In the genomic region with DNA sequence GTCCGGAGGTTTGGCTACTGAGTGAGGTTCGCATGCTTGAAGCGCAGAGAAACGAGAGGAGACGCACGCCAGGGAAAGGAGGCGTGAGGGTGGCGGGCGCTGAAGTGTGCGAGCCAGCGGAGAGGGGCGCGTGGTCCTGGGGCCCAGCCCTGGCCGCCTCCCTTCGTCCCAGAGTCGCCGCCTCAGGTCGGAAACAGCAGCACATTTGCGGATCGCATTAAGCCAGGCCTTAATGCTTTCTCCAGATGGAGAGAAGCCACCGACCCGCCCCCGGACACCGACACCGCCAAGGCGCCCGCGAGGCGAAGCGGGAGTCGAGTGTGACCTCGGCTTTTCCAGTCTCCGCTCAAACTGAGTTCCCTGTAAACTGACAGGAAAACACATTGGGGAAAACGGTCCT, we compare ENCODE assay signal across 9 mouse cellular contexts. TPM values are rescaled to one million over a fixed set of nuclear protein-coding genes. Genes with fewer than 3 reads are reported as not detected.
A peak's percentile ranks its signal among the peaks of the same experiment; 100 is the strongest.
DNase-seq lines count a peak whose midpoint lies in the region; ATAC-seq and TF ChIP-seq lines count a peak whose summit lies in the region.
"Had no signal": no experiment of that assay in that cellular context is flagged by ENCODE, and none has a peak within 500 bp of the region (broad histone marks: within the 10 kb centered on the region; RNA-seq: fewer than 3 reads in every experiment).

No protein-coding gene starts in this region.

- peak overlapping the region; percentile 87 for H3K4me2 ChIP-seq in forebrain, embryonic 13.5 days
- peak overlapping the region; percentile 87 for H3K4me2 ChIP-seq in lung, embryonic 16.5 days (ENCODE audit: low read depth, low read length)

- H3K4me1 ChIP-seq in forebrain, embryonic 13.5 days = peaks cover 33% of the 10 kb centered on the region
- H3K4me1 ChIP-seq in lung, embryonic 16.5 days (replicated peaks; ENCODE audit: control insufficient read depth, insufficient read depth, low read length) = peaks cover 9% of the 10 kb centered on the region
- H3K4me1 ChIP-seq in small intestine, adult 2 months (ENCODE audit: control insufficient read depth, insufficient read depth, insufficient read length, low read length) = no peaks in the 10 kb centered on the region

- peak; percentile 20 to 68 for DNase-seq in urinary bladder, adult 18-20 months (ENCODE audit: low spot score in 2 of 2)
- DNase-seq in urinary bladder, adult 2 months (ENCODE audit: low spot score) = no peak
- DNase-seq in heart, postnatal 10 days = peak; percentile 82 to 83
- no peak for DNase-seq in Muller cell, postnatal 12 days (ENCODE audit: inconsistent ontology term)

- TF ChIP-seq CTCF in small intestine, adult 2 months (IDR thresholded peaks at IDR 0.05; ENCODE audit: extremely low read depth, insufficient read length, insufficient replicate concordance, low read depth, low read length) = no peak

- no peaks in the 10 kb centered on the region for H3K9me3 ChIP-seq in forebrain, embryonic 13.5 days (replicated peaks)
- H3K9me3 ChIP-seq in lung, embryonic 16.5 days (ENCODE audit: control insufficient read depth, low read length) = no peaks in the 10 kb centered on the region

- peak; percentile 50 for ATAC-seq in forebrain, embryonic 13.5 days
- peak; percentile 61 for ATAC-seq in lung, embryonic 16.5 days (ENCODE audit: low read depth)
- no peak for ATAC-seq in activated CD4-positive, CD25-positive, alpha-beta regulatory T cell, adult 4 months

- H3K27me3 ChIP-seq in forebrain, embryonic 13.5 days = peaks cover 54% of the 10 kb centered on the region
- peaks cover 44% of the 10 kb centered on the region for H3K27me3 ChIP-seq in lung, embryonic 16.5 days (ENCODE audit: control insufficient read depth, insufficient read depth, low read depth, low read length)
- H3K27me3 ChIP-seq in small intestine, adult 2 months (ENCODE audit: control insufficient read depth, insufficient read depth, low read length) = peaks cover 8% of the 10 kb centered on the region; the same call in 1 of the 2 replicates

- no peak overlapping the region for H3K27ac ChIP-seq in forebrain, embryonic 13.5 days
- H3K27ac ChIP-seq in lung, embryonic 16.5 days (ENCODE audit: low read length) = no peak overlapping the region
- H3K27ac ChIP-seq in small intestine, adult 2 months (ENCODE audit: insufficient read depth, low read depth, low read length) = no peak overlapping the region

- no peak for TF ChIP-seq POLR2A in small intestine, adult 2 months (IDR thresholded peaks at IDR 0.05; ENCODE audit: low read depth, low read length)

- peak overlapping the region; percentile 54 for H3K4me3 ChIP-seq in forebrain, embryonic 13.5 days
- H3K4me3 ChIP-seq in lung, embryonic 16.5 days (ENCODE audit: low read length) = peak overlapping the region; percentile 52
- H3K4me3 ChIP-seq in small intestine, adult 2 months (ENCODE audit: low read depth, low read length) = peak overlapping the region; percentile 47

- 1% methylated on average over 34 of the region's 34 CpGs for WGBS in forebrain, embryonic 13.5 days
- under 1% methylated on average over 34 of the region's 34 CpGs for WGBS in lung, embryonic 16.5 days
- 5% methylated on average over 34 of the region's 34 CpGs for WGBS in small intestine, adult 2 months

- H3K36me3 ChIP-seq in forebrain, embryonic 13.5 days (ENCODE audit: poor library complexity, severe bottlenecking) = no peaks in the 10 kb centered on the region
- no peaks in the 10 kb centered on the region for H3K36me3 ChIP-seq in lung, embryonic 16.5 days (ENCODE audit: control insufficient read depth, insufficient read depth, low read length)
- H3K36me3 ChIP-seq in small intestine, adult 2 months (ENCODE audit: control insufficient read depth, insufficient read depth, low read length) = no peaks in the 10 kb centered on the region

- intact Hi-C loops in heart, postnatal 10 days (cut with DNase I) = loop anchor here (2.0 to 10.0 kb wide), 3 partner anchors 45 to 269 kb away; no protein-coding TSS in a partner anchor

- peak overlapping the region; percentile 61; the same call in 1 of the 2 replicates for H3K9ac ChIP-seq in forebrain, embryonic 13.5 days
- peak overlapping the region; percentile 26; the same call in 1 of the 2 replicates for H3K9ac ChIP-seq in lung, embryonic 16.5 days (ENCODE audit: low read length)

RNA-seq across cellular contexts. Expression of gene Adamtsl3, which starts 0.6 kb away (rescaled TPM):
- polyA plus RNA-seq in urinary bladder, adult 2 months (2012; rRNA removed) = 14.5 and 15.6 TPM in 2 replicates
- 0.57 and 0.89 TPM in 2 replicates for polyA plus RNA-seq in forebrain, embryonic 13.5 days (2015; fragmentation: Nextera tagmentation; extraction: Ambion mirVana)
- total RNA-seq in heart, postnatal 10 days (2021) = 10 to 100 TPM; 11.9 to 12.4 TPM
- polyA plus RNA-seq in lung, embryonic 16.5 days (2015; fragmentation: Nextera tagmentation; extraction: Ambion mirVana) = 2.4 and 2.5 TPM in 2 replicates
- polyA plus RNA-seq in small intestine, adult 2 months (2012; rRNA removed) = 1.2 TPM in 2 replicates
- under 1 TPM in 1 of 2 experiments, not detected in 1; 0.34 TPM for polyA plus RNA-seq in activated CD4-positive, CD25-positive, alpha-beta regulatory T cell, adult 4 months (2017; shearing (Covaris generic))
- total RNA-seq: common myeloid progenitor, adult 5-6 weeks had no signal

Comparison
In these comparisons a context has a peak if more than half of its experiments do, and no peak if none do; other contexts are left out.
1. DNase-seq: peak in urinary bladder, adult 18-20 months (2 of 2) and heart, postnatal 10 days (2 of 2); none in urinary bladder, adult 2 months (single experiment) and Muller cell, postnatal 12 days (single experiment).
2. Peak in every context shown above with its lines, with median percentiles within 50 percentile points of each other: H3K4me3 ChIP-seq.